Mouse (Mus musculus): Measurements from ENCODE around the gene Etaa1. TPM values are rescaled to one million over a fixed set of nuclear protein-coding genes. Genes with fewer than 3 reads are reported as not detected.
"Not testable (repeated sequence)": the region's sequence is repeated elsewhere in the genome, so short reads cannot be mapped to it uniquely, and the experiment has no call there.

Etaa1 gene
- polyA plus RNA-seq, 1 experiment from 2014 or later = 4.3 TPM

DNA sequence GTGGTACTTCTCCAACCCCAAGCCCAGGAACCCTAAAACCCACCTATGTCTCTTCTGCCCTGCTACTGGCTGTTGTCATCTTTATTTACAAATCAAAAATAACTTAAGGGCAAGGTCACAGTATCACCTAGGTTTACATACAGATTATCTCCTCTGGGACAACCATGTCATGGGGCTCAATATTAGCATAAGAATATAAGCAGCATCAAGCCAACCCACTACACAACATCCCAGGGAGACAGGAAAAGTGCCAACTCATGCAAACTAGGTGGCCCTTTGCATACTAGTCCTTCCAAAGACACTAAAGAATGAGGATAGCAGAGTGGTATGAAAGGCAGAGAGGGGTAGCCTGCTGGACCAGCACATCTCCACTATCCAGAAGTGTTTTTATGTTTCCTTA lies 15.7 kb downstream of the Etaa1 start:
- Histone ChIP-seq H3K4me3 (ENCODE audit: low read depth, low read length) (no peak overlapping the region), H3K4me1 (ENCODE audit: control insufficient read depth, low read depth, low read length) (no peaks in the 10 kb centered on the region), H3K27ac (ENCODE audit: low read length) (no peak overlapping the region), H3K36me3 (ENCODE audit: control insufficient read depth, insufficient read depth) (peaks cover 11% of the 10 kb centered on the region), H3K9ac (ENCODE audit: low read depth, low read length) (no peak overlapping the region), H3K9me3 (replicated peaks; ENCODE audit: control insufficient read depth, low read length) (no peaks in the 10 kb centered on the region), H3K27me3 (ENCODE audit: control insufficient read depth, insufficient read depth, low read depth, low read length) (no peaks in the 10 kb centered on the region), H3K4me2 (ENCODE audit: low read depth, low read length) (no peak overlapping the region)
- ATAC-seq (ENCODE audit: low read depth) = no peak

DNA sequence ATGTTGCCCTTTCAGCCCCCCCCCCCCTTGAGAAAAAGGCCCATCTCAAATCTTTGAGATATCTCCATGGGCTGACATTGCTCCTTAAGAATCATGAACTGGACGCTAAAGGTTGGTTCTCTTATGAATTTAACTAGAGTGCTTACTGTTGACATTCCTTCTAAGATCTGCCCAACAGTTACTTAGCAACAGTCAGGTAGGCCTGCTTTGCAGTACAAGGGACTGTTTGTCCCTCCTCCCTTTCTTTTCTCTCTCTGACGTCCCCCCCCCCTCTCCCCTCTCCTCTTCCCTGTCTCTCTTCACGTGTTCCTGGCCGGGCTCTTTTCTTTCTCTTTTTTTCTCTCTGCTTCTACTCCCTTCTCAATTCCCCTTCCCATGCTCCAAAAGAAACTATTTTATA lies 35.8 kb downstream of the Etaa1 start:
- Histone ChIP-seq H3K27ac (ENCODE audit: low read length) (no peak overlapping the region), H3K36me3 (ENCODE audit: control insufficient read depth, insufficient read depth) (no peaks in the 10 kb centered on the region), H3K9me3 (replicated peaks; ENCODE audit: control insufficient read depth, low read length) (no peaks in the 10 kb centered on the region), H3K4me1 (ENCODE audit: control insufficient read depth, low read depth, low read length) (no peaks in the 10 kb centered on the region), H3K9ac (ENCODE audit: low read depth, low read length) (no peak overlapping the region), H3K4me3 (ENCODE audit: low read depth, low read length) (no peak overlapping the region), H3K4me2 (ENCODE audit: low read depth, low read length) (no peak overlapping the region), H3K27me3 (ENCODE audit: control insufficient read depth, insufficient read depth, low read depth, low read length) (no peaks in the 10 kb centered on the region)
- ATAC-seq (ENCODE audit: low read depth) = no peak
- WGBS (ENCODE audit: insufficient replicate concordance) = 54% methylated on average over 4 of the region's 4 CpGs

GRCm38 (mm10) chr11:17917101-17917500 lies 36.6 kb downstream of the Etaa1 start:
- no peaks in the 10 kb centered on the region for H3K36me3 ChIP-seq (ENCODE audit: control insufficient read depth, insufficient read depth)
- no peaks in the 10 kb centered on the region for H3K27me3 ChIP-seq (ENCODE audit: control insufficient read depth, insufficient read depth, low read depth, low read length)
- H3K4me2 ChIP-seq (ENCODE audit: low read depth, low read length) = no peak overlapping the region
- H3K9ac ChIP-seq (ENCODE audit: low read depth, low read length) = no peak overlapping the region
- no peaks in the 10 kb centered on the region for H3K9me3 ChIP-seq (replicated peaks; ENCODE audit: control insufficient read depth, low read length)
- no peak overlapping the region for H3K27ac ChIP-seq (ENCODE audit: low read length)
- 46% methylated on average over 5 of the region's 5 CpGs for WGBS (ENCODE audit: insufficient replicate concordance)
- H3K4me3 ChIP-seq (ENCODE audit: low read depth, low read length) = no peak overlapping the region
- H3K4me1 ChIP-seq (ENCODE audit: control insufficient read depth, low read depth, low read length) = no peaks in the 10 kb centered on the region
- ATAC-seq (ENCODE audit: low read depth) = no peak

DNA sequence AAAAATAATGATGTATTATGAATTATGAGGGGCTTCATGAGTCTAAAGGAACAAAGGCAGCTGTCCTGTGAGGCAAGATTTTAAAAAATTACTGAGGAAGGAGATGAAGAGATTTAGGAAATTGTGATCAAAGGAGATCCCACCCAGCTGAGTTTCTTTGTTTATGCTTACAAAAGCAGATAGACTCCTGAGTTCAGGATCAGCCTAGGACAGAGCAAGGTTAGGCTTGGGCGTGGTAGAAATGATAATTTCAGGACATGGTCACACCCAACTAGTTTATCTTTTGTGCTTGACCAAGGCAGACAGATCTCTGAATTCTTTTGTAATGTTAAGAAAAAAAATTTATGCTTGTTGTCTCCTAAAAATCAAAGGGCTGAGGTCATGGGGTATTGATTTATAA lies 37.2 kb downstream of the Etaa1 start:
- Histone ChIP-seq H3K36me3 (ENCODE audit: control insufficient read depth, insufficient read depth) (no peaks in the 10 kb centered on the region), H3K4me1 (ENCODE audit: control insufficient read depth, low read depth, low read length) (no peaks in the 10 kb centered on the region), H3K9me3 (replicated peaks; ENCODE audit: control insufficient read depth, low read length) (no peaks in the 10 kb centered on the region), H3K4me3 (ENCODE audit: low read depth, low read length) (no peak overlapping the region), H3K27ac (ENCODE audit: low read length) (no peak overlapping the region), H3K4me2 (ENCODE audit: low read depth, low read length) (no peak overlapping the region), H3K27me3 (ENCODE audit: control insufficient read depth, insufficient read depth, low read depth, low read length) (no peaks in the 10 kb centered on the region), H3K9ac (ENCODE audit: low read depth, low read length) (no peak overlapping the region)
- no peak for ATAC-seq (ENCODE audit: low read depth)
- WGBS (ENCODE audit: insufficient replicate concordance) = 38% methylated on average over 1 of the region's 1 CpGs

DNA sequence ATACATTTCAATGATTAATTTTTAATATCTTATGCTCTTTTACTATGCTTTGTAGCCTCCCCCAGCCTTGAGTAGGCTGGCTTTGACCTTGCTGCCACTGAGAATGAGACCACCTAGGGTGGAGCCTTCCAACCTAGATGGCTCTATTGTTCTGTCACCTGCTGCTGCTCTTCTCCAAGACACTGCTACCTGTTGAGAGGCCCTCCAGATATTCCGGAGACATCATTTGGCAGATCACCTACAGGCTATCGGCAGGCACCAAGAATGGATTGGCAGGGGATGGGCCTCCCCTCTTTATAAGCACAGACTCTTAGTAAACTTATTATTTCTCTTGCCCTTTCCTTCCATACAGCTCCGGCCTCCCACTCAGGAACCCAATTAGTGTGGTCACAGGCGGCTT lies 52.7 kb downstream of the Etaa1 start:
- H3K36me3 ChIP-seq (ENCODE audit: control insufficient read depth, insufficient read depth); H3K9me3 ChIP-seq (replicated peaks; ENCODE audit: control insufficient read depth, low read length); H3K4me3 ChIP-seq (ENCODE audit: low read depth, low read length); H3K27me3 ChIP-seq (ENCODE audit: control insufficient read depth, insufficient read depth, low read depth, low read length); H3K27ac ChIP-seq (ENCODE audit: low read length); H3K4me1 ChIP-seq (ENCODE audit: control insufficient read depth, low read depth, low read length); ATAC-seq (ENCODE audit: low read depth); H3K9ac ChIP-seq (ENCODE audit: low read depth, low read length); H3K4me2 ChIP-seq (ENCODE audit: low read depth, low read length): not testable (repeated sequence)
- 65% methylated on average over 4 of the region's 4 CpGs for WGBS (ENCODE audit: insufficient replicate concordance)
